24 mouse cellular contexts compared by ENCODE assay signal in the genomic region with DNA sequence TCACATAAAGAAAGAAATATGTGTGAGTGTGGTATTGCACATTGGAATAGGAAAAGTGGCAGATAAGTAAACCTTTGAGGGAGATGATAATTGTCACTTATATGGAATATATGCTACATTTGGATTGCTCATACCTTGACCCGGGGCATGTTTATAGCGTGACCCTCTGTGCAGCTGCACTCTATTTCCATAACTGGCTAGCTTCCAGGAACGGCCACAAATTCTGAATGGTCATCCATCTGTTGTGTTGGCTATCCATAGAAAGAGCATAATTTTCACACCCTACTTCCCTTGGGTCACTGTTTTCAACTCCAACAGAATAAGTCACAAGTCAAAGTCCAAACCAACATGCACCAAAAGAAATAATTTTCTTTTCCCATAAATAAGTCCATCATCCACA. TPM values are rescaled to one million over a fixed set of nuclear protein-coding genes. Genes with fewer than 3 reads are reported as not detected.
A peak's percentile ranks its signal among the peaks of the same experiment; 100 is the strongest.
DNase-seq lines count a peak whose midpoint lies in the region; ATAC-seq and TF ChIP-seq lines count a peak whose summit lies in the region.
"Had no signal": no experiment of that assay in that cellular context is flagged by ENCODE, and none has a peak within 500 bp of the region (broad histone marks: within the 10 kb centered on the region; RNA-seq: fewer than 3 reads in every experiment).

No protein-coding gene starts in this region.

- H3K9me3 ChIP-seq in midbrain, postnatal 0 days (ENCODE audit: low read length): no peaks in the 10 kb centered on the region
- H3K9me3 ChIP-seq in midbrain, embryonic 15.5 days: no peaks in the 10 kb centered on the region
- H3K9me3 ChIP-seq: embryonic facial prominence, embryonic 12.5 days; embryonic facial prominence, embryonic 15.5 days had no signal

- H3K9ac ChIP-seq in midbrain, postnatal 0 days (replicated peaks; ENCODE audit: low read length, poor library complexity, severe bottlenecking): no peak overlapping the region
- H3K9ac ChIP-seq in midbrain, embryonic 15.5 days: no peak overlapping the region
- H3K9ac ChIP-seq: embryonic facial prominence, embryonic 12.5 days; embryonic facial prominence, embryonic 15.5 days; forebrain, postnatal 0 days had no signal

- no peaks in the 10 kb centered on the region for H3K36me3 ChIP-seq in midbrain, postnatal 0 days (ENCODE audit: insufficient read depth, low read length)
- no peaks in the 10 kb centered on the region for H3K36me3 ChIP-seq in midbrain, embryonic 15.5 days (replicated peaks)
- H3K36me3 ChIP-seq: embryonic facial prominence, embryonic 12.5 days; embryonic facial prominence, embryonic 15.5 days had no signal

- H3K27me3 ChIP-seq in midbrain, postnatal 0 days (ENCODE audit: insufficient read depth, low read length): no peaks in the 10 kb centered on the region
- no peaks in the 10 kb centered on the region for H3K27me3 ChIP-seq in midbrain, embryonic 15.5 days (replicated peaks)
- H3K27me3 ChIP-seq: embryonic facial prominence, embryonic 12.5 days; embryonic facial prominence, embryonic 15.5 days had no signal

- no peak for TF ChIP-seq CTCF in midbrain, postnatal 0 days (IDR thresholded peaks at IDR 0.05)
- TF ChIP-seq CTCF in brain, embryonic 14.5 days (IDR thresholded peaks at IDR 0.05; ENCODE audit: borderline replicate concordance, extremely low read depth, insufficient read depth, insufficient read length): no peak

- H3K4me2 ChIP-seq in midbrain, postnatal 0 days (ENCODE audit: low read depth, low read length, poor library complexity, severe bottlenecking): no peak overlapping the region
- H3K4me2 ChIP-seq in midbrain, embryonic 15.5 days: no peak overlapping the region
- H3K4me2 ChIP-seq: embryonic facial prominence, embryonic 12.5 days; embryonic facial prominence, embryonic 15.5 days; heart, embryonic 11.5 days had no signal

- DNase-seq in cerebellum, postnatal 25 days: peak; percentile 8 to 28
- no peak for DNase-seq in cerebellum, adult 9-10 months
- peak; percentile 46 for DNase-seq in left cerebral cortex, postnatal 4 days
- DNase-seq in left cerebral cortex, postnatal 36 days (ENCODE audit: low spot score in 2 of 2): no peak
- peak; percentile 53 for DNase-seq in midbrain, postnatal 0 days (ENCODE audit: low spot score)
- peak; percentile 24 for DNase-seq in brain, embryonic 14.5 days (ENCODE audit: low read depth)
- DNase-seq in heart, postnatal 4 days: no peak
- DNase-seq: adrenal gland, adult 2 months; adrenal gland, postnatal 14 days; forebrain, postnatal 0 days; gastrocnemius, adult 2 months; gastrocnemius, postnatal 14 days; heart, adult 11 months had no signal

- 67% methylated on average over 3 of the region's 3 CpGs for WGBS in midbrain, postnatal 0 days
- 51% methylated on average over 3 of the region's 3 CpGs for WGBS in midbrain, embryonic 15.5 days

- H3K4me1 ChIP-seq in midbrain, postnatal 0 days (ENCODE audit: insufficient read depth, low read length): no peaks in the 10 kb centered on the region
- H3K4me1 ChIP-seq in midbrain, embryonic 15.5 days: no peaks in the 10 kb centered on the region
- H3K4me1 ChIP-seq: embryonic facial prominence, embryonic 12.5 days; embryonic facial prominence, embryonic 15.5 days had no signal

- TF ChIP-seq POLR2A in brain, embryonic 14.5 days (IDR thresholded peaks at IDR 0.05; ENCODE audit: borderline replicate concordance, extremely low read depth, insufficient read depth, insufficient read length, poor library complexity, severe bottlenecking): no peak

- ATAC-seq in midbrain, postnatal 0 days (ENCODE audit: low FRiP score): no peak
- no peak for ATAC-seq in midbrain, embryonic 15.5 days (replicated peaks)
- ATAC-seq: CD4-positive, CD25-positive, alpha-beta regulatory T cell, adult 4 months; forebrain, embryonic 14.5 days; forebrain, postnatal 0 days; hindbrain, embryonic 16.5 days; inflammation-experienced regulatory T-cells, adult 6 months; intestine, embryonic 16.5 days had no signal

- H3K27ac ChIP-seq in midbrain, postnatal 0 days (ENCODE audit: low read depth, low read length): no peak overlapping the region
- H3K27ac ChIP-seq in midbrain, embryonic 15.5 days: no peak overlapping the region
- H3K27ac ChIP-seq: embryonic facial prominence, embryonic 12.5 days; embryonic facial prominence, embryonic 15.5 days; gastrocnemius, adult 2 months had no signal

- intact Hi-C loops in left cerebral cortex, postnatal 4 days (cut with DNase I): no loop called here
- intact Hi-C loops in left cerebral cortex, postnatal 36 days (cut with DNase I): no loop called here

- no peak overlapping the region for H3K4me3 ChIP-seq in midbrain, postnatal 0 days (ENCODE audit: low read depth, low read length)
- no peak overlapping the region for H3K4me3 ChIP-seq in midbrain, embryonic 15.5 days
- H3K4me3 ChIP-seq: embryonic facial prominence, embryonic 12.5 days; embryonic facial prominence, embryonic 15.5 days; gastrocnemius, adult 2 months had no signal

RNA-seq across cellular contexts. Expression of gene Tmem196, which starts 11.4 kb away (rescaled TPM):
- 10 to 100 TPM; 12.1 to 12.9 TPM for total RNA-seq in left cerebral cortex, postnatal 4 days (2021)
- 10 to 100 TPM; 32.7 to 36.0 TPM for total RNA-seq in left cerebral cortex, postnatal 36 days (2021)
- 13.3 and 27.8 TPM in 2 replicates for total RNA-seq in midbrain, postnatal 0 days (2014; rRNA removed)
- 16.5 and 17.9 TPM in 2 replicates for polyA plus RNA-seq in midbrain, postnatal 0 days (2015; fragmentation: Nextera tagmentation; extraction: Ambion mirVana)
- 12.5 and 16.5 TPM in 2 replicates for polyA plus RNA-seq in midbrain, embryonic 15.5 days (2015; fragmentation: Nextera tagmentation; extraction: Ambion mirVana)
- polyA plus RNA-seq in brain, embryonic 14.5 days (2012; rRNA removed): 2.8 and 4.8 TPM in 2 replicates
- total RNA-seq in heart, postnatal 4 days (2021): 1 to 10 TPM; 1.4 to 2.4 TPM
- total RNA-seq: gastrocnemius, adult 2 months; MEL had no signal
- polyA plus RNA-seq: C2C12; CD4-positive, CD25-positive, alpha-beta regulatory T cell, adult 4 months; inflammation-experienced regulatory T-cells, adult 6 months had no signal

Comparison
In these comparisons a context has a peak if more than half of its experiments do, and no peak if none do; other contexts are left out.
1. DNase-seq: peak in cerebellum, postnatal 25 days (2 of 2), left cerebral cortex, postnatal 4 days (single experiment), midbrain, postnatal 0 days (single experiment) and brain, embryonic 14.5 days (single experiment); none in cerebellum, adult 9-10 months (single experiment), left cerebral cortex, postnatal 36 days (0 of 2) and heart, postnatal 4 days (single experiment).